Mouse (Mus musculus) MEL (cell line): ENCODE results near the gene Cbr4.

ENCODE experiments used
- CHD1 ChIP-seq: IDR thresholded peaks from 2 replicates; pipeline ENCODE4 v1.6.1; 2012; ENCODE audit warnings: low read depth, mild to moderate bottlenecking, inconsistent platforms, low read length, improper control_type of control experiment
- CTCF ChIP-seq, 3 experiments: IDR thresholded peaks in 2 of 3; conservative IDR thresholded peaks in 1 of 3; 2 replicates each; pipeline ENCODE4 v1.5.1; 2011 to 2012; ENCODE audit warnings: low read length in 3 of 3, low read depth in 2 of 3, mild to moderate bottlenecking in 2 of 3, improper control_type of control experiment in 1 of 3, inconsistent platforms in 1 of 3, mixed read lengths in 1 of 3, moderate library complexity in 1 of 3; ENCODE audit not compliant: control insufficient read depth in 1 of 3, insufficient read depth in 1 of 3, poor library complexity in 1 of 3, severe bottlenecking in 1 of 3
- GATA1 ChIP-seq: IDR thresholded peaks from 2 replicates; pipeline ENCODE4 v1.6.1; 2011; ENCODE audit warnings: low read depth, low read length, improper control_type of control experiment
- MAX ChIP-seq: IDR thresholded peaks from 2 replicates; pipeline ENCODE4 v1.6.1; 2011; ENCODE audit warnings: low read length, improper control_type of control experiment
- MAZ ChIP-seq: IDR thresholded peaks from 2 replicates; pipeline ENCODE4 v1.6.1; 2012; ENCODE audit warnings: low read depth, mild to moderate bottlenecking, inconsistent platforms, low read length, improper control_type of control experiment
- MXI1 ChIP-seq: IDR thresholded peaks from 2 replicates; pipeline ENCODE4 v1.6.1; 2011; ENCODE audit warnings: mild to moderate bottlenecking, low read depth, low read length, improper control_type of control experiment
- NELFE ChIP-seq: IDR thresholded peaks from 2 replicates; pipeline ENCODE4 v1.6.1; 2011; ENCODE audit warnings: low read depth, low read length, improper control_type of control experiment
- POLR2A ChIP-seq, 2 experiments: IDR thresholded peaks; 2 replicates each; pipeline ENCODE4 v1.6.1; 2011 to 2012; ENCODE audit warnings: low read length in 2 of 2, mild to moderate bottlenecking in 2 of 2, control low read depth in 1 of 2, improper control_type of control experiment in 1 of 2, low read depth in 1 of 2, moderate library complexity in 1 of 2; ENCODE audit not compliant: control insufficient read depth in 1 of 2, insufficient read depth in 1 of 2, poor library complexity in 1 of 2
- RCOR1 ChIP-seq: IDR thresholded peaks from 2 replicates; pipeline ENCODE4 v1.6.1; 2012; ENCODE audit warnings: low read depth, mild to moderate bottlenecking, inconsistent platforms, low read length, improper control_type of control experiment
- TCF12 ChIP-seq: IDR thresholded peaks from 2 replicates; pipeline ENCODE4 v1.6.1; 2014; ENCODE audit warnings: low read depth, mild to moderate bottlenecking, inconsistent platforms, low read length, improper control_type of control experiment, moderate library complexity
- USF1 ChIP-seq: IDR thresholded peaks from 2 replicates; pipeline ENCODE4 v1.6.1; 2014; ENCODE audit warnings: low read depth, mild to moderate bottlenecking, inconsistent platforms, low read length, improper control_type of control experiment, moderate library complexity
- ZMIZ1 ChIP-seq: IDR thresholded peaks from 2 replicates; pipeline ENCODE4 v1.6.1; 2012; ENCODE audit warnings: low read depth, mild to moderate bottlenecking, inconsistent platforms, low read length, improper control_type of control experiment, moderate library complexity

DNA sequence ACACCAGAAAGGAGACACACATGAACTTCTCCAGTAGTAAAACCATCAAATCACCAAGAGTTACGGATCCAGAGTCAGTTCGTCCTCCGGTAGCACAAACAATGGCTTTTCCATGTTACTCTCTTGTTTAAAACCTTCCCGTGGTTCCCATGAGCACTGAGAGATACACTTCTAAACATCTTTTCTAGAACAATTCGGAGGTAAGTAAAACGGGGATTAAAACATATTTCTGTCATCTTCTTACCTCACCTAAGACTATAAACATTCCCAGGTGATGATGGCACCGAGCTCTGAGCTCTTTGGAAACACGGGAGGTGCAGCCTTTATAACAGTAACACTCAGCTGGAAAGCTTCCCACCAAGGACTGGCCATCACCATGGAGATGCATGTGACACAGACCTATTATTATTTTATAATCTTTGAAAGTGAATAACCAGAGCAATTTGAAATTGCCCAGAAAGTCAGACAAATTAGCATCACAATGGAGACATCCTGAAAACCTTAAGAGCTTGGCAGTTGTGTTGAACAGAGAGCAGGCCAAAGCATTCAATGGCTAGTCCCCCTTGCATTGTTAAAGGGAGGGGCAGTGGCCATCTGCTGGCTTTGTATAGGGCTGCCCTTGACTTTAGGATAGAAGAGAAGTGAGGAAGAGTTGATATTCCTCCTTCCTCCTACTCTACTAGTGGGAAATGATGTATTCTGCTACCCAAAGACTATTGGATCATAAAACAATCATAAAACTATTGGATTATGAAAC is 29.4 kb downstream of the Cbr4 start:
- TF ChIP-seq CTCF (IDR thresholded peaks at IDR 0.05 in 2 of 3, conservative IDR thresholded peaks at IDR 0.05 in 1 of 3; ENCODE audit: control insufficient read depth in 1 of 3, insufficient read depth in 1 of 3, low read depth in 2 of 3, low read length in 3 of 3, poor library complexity in 1 of 3, severe bottlenecking in 1 of 3) (no peak), TCF12 (no peak), CHD1 (no peak), ZMIZ1 (no peak), MAX (no peak), GATA1 (no peak), MXI1 (no peak), RCOR1 (no peak), USF1 (no peak), POLR2A (IDR thresholded peaks at IDR 0.05; ENCODE audit: control insufficient read depth in 1 of 2, insufficient read depth in 1 of 2, low read depth in 1 of 2, low read length in 2 of 2, poor library complexity in 1 of 2) (no peak), NELFE (no peak), MAZ (no peak)
